Mouse (Mus musculus): ENCODE measurements around the gene Bcs1l.

DNA sequence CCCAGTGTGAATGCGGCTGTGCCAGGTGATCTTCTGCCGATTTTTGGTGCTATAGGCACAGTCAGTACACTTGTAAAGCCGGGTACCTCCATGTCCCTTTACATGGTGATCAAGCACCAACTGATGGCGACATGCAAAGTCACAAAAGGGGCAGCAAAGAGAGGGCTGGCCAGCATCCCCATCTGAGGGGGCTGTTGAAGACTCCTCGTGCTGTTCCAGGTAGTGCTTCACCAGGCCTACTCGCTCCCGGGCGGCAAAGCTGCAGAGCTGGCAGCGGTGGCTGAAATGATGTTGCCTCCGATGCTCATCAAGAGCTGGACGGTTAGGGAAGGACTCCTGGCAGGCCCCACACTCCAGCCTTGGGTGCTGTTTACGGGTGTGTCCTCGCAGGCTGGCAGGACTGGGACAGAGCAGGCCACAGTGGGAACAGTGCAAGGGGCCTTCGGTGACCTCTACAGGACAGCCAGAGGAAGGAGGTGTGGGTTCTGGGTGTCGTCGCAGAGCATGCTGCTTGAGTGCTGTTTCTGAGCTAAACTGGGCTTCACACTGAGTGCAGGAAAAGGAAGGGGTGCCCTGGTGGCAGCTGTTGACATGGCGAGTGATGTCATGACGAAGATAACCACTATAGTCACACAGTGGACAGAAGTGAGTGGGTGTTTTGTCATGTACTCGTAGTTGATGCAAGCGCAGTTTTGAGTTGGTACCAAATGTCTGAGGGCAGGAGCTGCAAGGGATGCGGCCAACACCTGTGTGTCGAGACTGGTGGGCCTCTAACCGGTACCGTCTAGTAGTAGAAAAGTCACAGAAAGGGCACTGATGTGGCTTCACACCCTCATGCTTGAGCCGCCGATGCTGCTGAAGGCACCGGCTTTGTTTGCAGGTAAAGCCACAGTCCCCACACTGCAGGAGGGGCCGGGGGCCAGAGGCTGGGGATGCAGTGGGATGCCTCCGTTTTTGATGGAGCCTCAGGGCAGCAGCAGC lies 18.1 kb upstream of the Bcs1l start:
- no peak for TF ChIP-seq CTCF (IDR thresholded peaks at IDR 0.05; ENCODE audit: borderline replicate concordance, control insufficient read depth, extremely low read depth, insufficient read depth, low read length, poor library complexity)
- no peak for TF ChIP-seq POLR2A (IDR thresholded peaks at IDR 0.05; ENCODE audit: control insufficient read depth, extremely low read depth, insufficient read depth, low read length, poor library complexity)

Data from thymus, adult 2 months (tissue).